Mouse (Mus musculus) liver, embryonic 15.5 days (tissue): Measurements from ENCODE around the gene Map2k6. TPM values are rescaled to one million over a fixed set of nuclear protein-coding genes. Genes with fewer than 3 reads are reported as not detected.

Experiments
- ATAC-seq: fragments of 200-750 bp; cut with Nextera tagmentation; 2 replicates; pipeline ENCODE4 v1.8.0; 2017; ENCODE audit warnings: moderate number of reproducible peaks, mild to moderate bottlenecking, moderate library complexity; ENCODE audit not compliant: insufficient read depth
- H3K27ac ChIP-seq: fragments of 300-500 bp; sonication (generic); replicated peaks from 2 replicates; pipeline ENCODE4 v1.5.1; 2015; ENCODE audit warnings: mild to moderate bottlenecking, inconsistent platforms
- H3K27me3 ChIP-seq: fragments of 300-500 bp; sonication (generic); 2 replicates; pipeline ENCODE4 v1.6.1; 2015; ENCODE audit warnings: mild to moderate bottlenecking, inconsistent platforms
- H3K36me3 ChIP-seq: fragments of 300-500 bp; sonication (generic); replicated peaks from 2 replicates; pipeline ENCODE4 v1.6.1; 2015; ENCODE audit warnings: moderate library complexity, mild to moderate bottlenecking, inconsistent platforms
- H3K4me1 ChIP-seq: fragments of 300-500 bp; sonication (generic); replicated peaks from 2 replicates; pipeline ENCODE4 v1.6.1; 2015; ENCODE audit warnings: inconsistent platforms
- H3K4me2 ChIP-seq: fragments of 300-500 bp; sonication (generic); 2 replicates; pipeline ENCODE4 v1.6.1; 2015; ENCODE audit warnings: moderate library complexity, mild to moderate bottlenecking, inconsistent platforms
- H3K4me3 ChIP-seq: fragments of 300-500 bp; sonication (generic); replicated peaks from 2 replicates; pipeline ENCODE4 v1.5.1; 2015; ENCODE audit warnings: mild to moderate bottlenecking, inconsistent platforms
- H3K9ac ChIP-seq: fragments of 300-500 bp; sonication (generic); 2 replicates; pipeline ENCODE4 v1.6.1; 2015; ENCODE audit warnings: moderate library complexity, mild to moderate bottlenecking, inconsistent platforms
- H3K9me3 ChIP-seq: fragments of 300-500 bp; sonication (generic); replicated peaks from 2 replicates; pipeline ENCODE4 v1.6.1; 2016; ENCODE audit warnings: inconsistent platforms
- WGBS: fragments of 180-500 bp; shearing (Covaris S2); methylation state at CpG from one replicate; pipeline ENCODE4 v1.1.7; 2015; ENCODE audit warnings: mixed read lengths; ENCODE audit not compliant: insufficient replicate concordance; 5-methylcytosine and 5-hydroxymethylcytosine counted together
- polyA plus RNA-seq: library from polyadenylated mRNA; unstranded; fragments of >200 nt; fragmentation: Nextera tagmentation; extraction: Ambion mirVana; gene quantifications from 2 replicates; pipeline ENCODE4 v1.2.1, GENCODE M21; 2015

The Map2k6 gene
- polyA plus RNA-seq, 1 experiment from 2014 or later = 4.9 TPM

GRCm38 (mm10) chr11:110405607-110406006, 6.7 kb downstream of the Map2k6 start:
- Histone ChIP-seq H3K4me1 (peaks cover 28% of the 10 kb centered on the region), H3K4me3 (no peak overlapping the region), H3K27ac (no peak overlapping the region), H3K4me2 (peak overlapping the region; percentile 23; the same call in 1 of the 2 replicates), H3K9ac (no peak overlapping the region), H3K36me3 (no peaks in the 10 kb centered on the region), H3K9me3 (no peaks in the 10 kb centered on the region), H3K27me3 (no peaks in the 10 kb centered on the region)
- WGBS = 62% methylated on average over 9 of the region's 9 CpGs
- no peak for ATAC-seq

GRCm38 (mm10) chr11:110409131-110409530, 10.2 kb downstream of the Map2k6 start:
- Histone ChIP-seq H3K27me3 (no peaks in the 10 kb centered on the region), H3K4me3 (no peak overlapping the region), H3K36me3 (no peaks in the 10 kb centered on the region), H3K9ac (no peak overlapping the region), H3K4me2 (no peak overlapping the region), H3K27ac (no peak overlapping the region), H3K4me1 (peaks cover 17% of the 10 kb centered on the region; the same call in 1 of the 2 replicates), H3K9me3 (no peaks in the 10 kb centered on the region)
- ATAC-seq = no peak
- 72% methylated on average over 12 of the region's 12 CpGs for WGBS

- Histone ChIP-seq H3K27ac (no peak overlapping the region), H3K27me3 (no peaks in the 10 kb centered on the region), H3K36me3 (no peaks in the 10 kb centered on the region), H3K4me2 (no peak overlapping the region), H3K9ac (no peak overlapping the region), H3K9me3 (no peaks in the 10 kb centered on the region), H3K4me1 (peaks cover 17% of the 10 kb centered on the region), H3K4me3 (no peak overlapping the region)
- 38% methylated on average over 9 of the region's 9 CpGs for WGBS
- peak; percentile 19; the same call in 1 of the 2 replicates for ATAC-seq
These were observed 10.9 kb downstream of the Map2k6 start for GRCm38 (mm10) chr11:110409776-110410175.

GRCm38 (mm10) chr11:110411596-110411995, 12.7 kb downstream of the Map2k6 start:
- Histone ChIP-seq H3K4me2 (no peak overlapping the region), H3K27me3 (no peaks in the 10 kb centered on the region), H3K9me3 (no peaks in the 10 kb centered on the region), H3K9ac (no peak overlapping the region), H3K4me1 (peaks cover 9% of the 10 kb centered on the region), H3K36me3 (no peaks in the 10 kb centered on the region), H3K27ac (no peak overlapping the region), H3K4me3 (no peak overlapping the region)
- WGBS = 86% methylated on average over 13 of the region's 13 CpGs
- ATAC-seq = no peak

- Histone ChIP-seq H3K4me1 (peaks cover 6% of the 10 kb centered on the region), H3K27me3 (no peaks in the 10 kb centered on the region), H3K4me3 (no peak overlapping the region), H3K4me2 (no peak overlapping the region), H3K36me3 (no peaks in the 10 kb centered on the region), H3K9ac (no peak overlapping the region), H3K9me3 (no peaks in the 10 kb centered on the region), H3K27ac (no peak overlapping the region)
- ATAC-seq = no peak
- 58% methylated on average over 7 of the region's 7 CpGs for WGBS
These were observed 15.3 kb downstream of the Map2k6 start for GRCm38 (mm10) chr11:110414263-110414662.

- Histone ChIP-seq H3K4me3 (no peak overlapping the region), H3K27ac (no peak overlapping the region), H3K4me2 (no peak overlapping the region), H3K9ac (no peak overlapping the region), H3K36me3 (no peaks in the 10 kb centered on the region), H3K9me3 (no peaks in the 10 kb centered on the region), H3K27me3 (no peaks in the 10 kb centered on the region), H3K4me1 (no peaks in the 10 kb centered on the region; the same call in 1 of the 2 replicates)
- 84% methylated on average over 6 of the region's 6 CpGs for WGBS
- no peak for ATAC-seq
These were observed 17.8 kb downstream of the Map2k6 start for GRCm38 (mm10) chr11:110416691-110417090.

- H3K9me3 ChIP-seq = no peaks in the 10 kb centered on the region
- no peak overlapping the region for H3K9ac ChIP-seq
- no peak for ATAC-seq
- no peak overlapping the region for H3K4me3 ChIP-seq
- no peak overlapping the region for H3K4me2 ChIP-seq
- WGBS = 78% methylated on average over 7 of the region's 7 CpGs
- H3K36me3 ChIP-seq = no peaks in the 10 kb centered on the region
- no peaks in the 10 kb centered on the region for H3K27me3 ChIP-seq
- H3K27ac ChIP-seq = no peak overlapping the region
- H3K4me1 ChIP-seq = no peaks in the 10 kb centered on the region
These were observed 21.5 kb downstream of the Map2k6 start for GRCm38 (mm10) chr11:110420463-110420862.

- 43% methylated on average over 6 of the region's 6 CpGs for WGBS
- ATAC-seq = peak; percentile 27; the same call in 1 of the 2 replicates
- no peaks in the 10 kb centered on the region for H3K36me3 ChIP-seq
- no peaks in the 10 kb centered on the region for H3K27me3 ChIP-seq
- H3K27ac ChIP-seq = 0 out of 2 replicates have a peak overlapping the region, but pooled peaks have one; percentile 29
- H3K4me1 ChIP-seq = peaks cover 17% of the 10 kb centered on the region
- peak overlapping the region; percentile 23; the same call in 1 of the 2 replicates for H3K4me2 ChIP-seq
- no peak overlapping the region for H3K9ac ChIP-seq
- H3K9me3 ChIP-seq = no peaks in the 10 kb centered on the region
- H3K4me3 ChIP-seq = no peak overlapping the region
These were observed 27.7 kb downstream of the Map2k6 start for GRCm38 (mm10) chr11:110426572-110427145.

- H3K4me2 ChIP-seq = peak overlapping the region; percentile 23; the same call in 1 of the 2 replicates
- WGBS = 32% methylated on average over 11 of the region's 11 CpGs
- ATAC-seq = peak; percentile 38; the same call in 1 of the 2 replicates
- no peak overlapping the region for H3K4me3 ChIP-seq
- no peaks in the 10 kb centered on the region for H3K9me3 ChIP-seq
- H3K9ac ChIP-seq = no peak overlapping the region
- H3K27me3 ChIP-seq = no peaks in the 10 kb centered on the region
- H3K36me3 ChIP-seq = no peaks in the 10 kb centered on the region
- H3K4me1 ChIP-seq = peaks cover 17% of the 10 kb centered on the region
- 0 out of 2 replicates have a peak overlapping the region, but pooled peaks have one; percentile 29 for H3K27ac ChIP-seq
These were observed 28.2 kb downstream of the Map2k6 start for GRCm38 (mm10) chr11:110427159-110427561.

GRCm38 (mm10) chr11:110428999-110429398, 30.1 kb downstream of the Map2k6 start:
- no peak overlapping the region for H3K4me2 ChIP-seq
- H3K4me1 ChIP-seq = peaks cover 17% of the 10 kb centered on the region
- WGBS = 73% methylated on average over 6 of the region's 6 CpGs
- no peaks in the 10 kb centered on the region for H3K9me3 ChIP-seq
- no peaks in the 10 kb centered on the region for H3K36me3 ChIP-seq
- H3K9ac ChIP-seq = no peak overlapping the region
- ATAC-seq = no peak
- no peak overlapping the region for H3K4me3 ChIP-seq
- no peak overlapping the region for H3K27ac ChIP-seq
- no peaks in the 10 kb centered on the region for H3K27me3 ChIP-seq

GRCm38 (mm10) chr11:110429837-110430418, 31.0 kb downstream of the Map2k6 start:
- WGBS = 61% methylated on average over 3 of the region's 3 CpGs
- Histone ChIP-seq H3K36me3 (0 out of 2 replicates have a peak, but pooled peaks cover 3% of the 10 kb centered on the region), H3K9me3 (no peaks in the 10 kb centered on the region), H3K4me3 (no peak overlapping the region), H3K27me3 (no peaks in the 10 kb centered on the region), H3K4me2 (no peak overlapping the region), H3K9ac (no peak overlapping the region), H3K4me1 (peaks cover 17% of the 10 kb centered on the region), H3K27ac (no peak overlapping the region)
- ATAC-seq = no peak
